Mouse (Mus musculus): ENCODE results near the gene Gm43552.
"Not testable (repeated sequence)": the region's sequence is repeated elsewhere in the genome, so short reads cannot be mapped to it uniquely, and the experiment has no call there.

The Gm43552 gene

GRCm38 (mm10) chr5:65492716-65493531 is at the start of gene Gm43552:
Gm43552 (minus strand) TSS chr5:65492833.
- peak; percentile 56 for DNase-seq (ENCODE audit: low read depth, low spot score)

DNA sequence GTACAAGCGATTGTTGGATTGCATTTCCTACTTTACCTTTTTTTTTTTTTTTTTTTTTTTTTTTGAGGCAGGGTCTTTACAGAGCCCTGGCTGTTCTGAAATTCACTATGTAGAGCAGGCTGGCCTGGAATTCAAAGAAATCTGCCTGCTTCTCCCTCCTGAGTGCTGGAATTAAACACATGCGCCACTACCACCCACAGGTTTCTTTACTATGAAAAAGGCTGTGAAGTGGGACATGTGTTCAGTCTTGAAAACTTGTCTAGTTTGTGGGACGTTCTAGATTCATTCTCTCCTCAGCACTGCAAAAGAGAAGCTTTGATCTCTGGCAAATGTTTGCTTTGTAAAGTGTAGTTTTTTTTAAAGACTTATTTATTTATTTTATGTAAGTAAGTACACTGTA is 49.3 kb upstream of the Gm43552 start:
- no peak for DNase-seq (ENCODE audit: low read depth, low spot score)

DNA sequence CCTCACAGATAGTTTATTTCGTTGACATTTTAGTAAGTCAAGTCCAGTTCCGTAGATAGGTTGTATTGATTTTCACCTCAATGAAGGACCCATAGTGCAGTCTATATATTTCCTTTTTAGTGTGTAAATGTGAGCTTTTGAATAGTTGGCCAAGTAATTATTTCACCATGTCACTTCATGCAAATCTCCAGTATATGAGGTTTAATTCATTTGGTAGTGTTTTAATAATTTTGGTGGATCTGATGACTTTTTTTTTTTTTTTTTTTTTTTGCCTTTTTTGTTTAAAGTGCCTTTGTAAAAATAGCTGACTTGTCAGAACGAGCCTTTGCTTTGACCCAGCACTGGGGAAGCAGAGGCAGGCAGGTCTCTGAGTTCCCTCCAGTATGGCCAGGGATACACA is 47.2 kb upstream of the Gm43552 start:
- DNase-seq (ENCODE audit: low read depth, low spot score) = no peak

DNA sequence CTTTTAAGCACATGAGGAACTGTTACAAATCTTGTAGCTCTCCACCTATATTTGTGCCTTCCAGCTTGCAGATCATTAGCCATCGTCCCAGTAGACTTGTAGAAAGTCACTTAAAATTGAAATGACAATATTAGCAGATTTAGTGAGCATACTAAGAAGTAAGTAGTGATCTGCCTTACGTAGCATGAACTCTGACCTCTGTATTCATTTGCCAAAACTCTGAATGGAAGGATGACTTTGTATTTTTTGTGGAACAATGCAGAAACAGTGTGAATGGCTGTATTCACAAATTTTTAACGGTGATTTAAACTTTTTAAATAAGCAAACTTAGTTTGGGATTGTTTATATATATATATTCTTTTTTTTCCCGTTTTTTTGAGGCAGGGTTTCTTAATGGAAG is 46.2 kb upstream of the Gm43552 start:
- DNase-seq (ENCODE audit: low read depth, low spot score) = no peak

GRCm38 (mm10) chr5:65538121-65538520 is 45.5 kb upstream of the Gm43552 start:
- no peak for DNase-seq (ENCODE audit: low read depth, low spot score)

DNA sequence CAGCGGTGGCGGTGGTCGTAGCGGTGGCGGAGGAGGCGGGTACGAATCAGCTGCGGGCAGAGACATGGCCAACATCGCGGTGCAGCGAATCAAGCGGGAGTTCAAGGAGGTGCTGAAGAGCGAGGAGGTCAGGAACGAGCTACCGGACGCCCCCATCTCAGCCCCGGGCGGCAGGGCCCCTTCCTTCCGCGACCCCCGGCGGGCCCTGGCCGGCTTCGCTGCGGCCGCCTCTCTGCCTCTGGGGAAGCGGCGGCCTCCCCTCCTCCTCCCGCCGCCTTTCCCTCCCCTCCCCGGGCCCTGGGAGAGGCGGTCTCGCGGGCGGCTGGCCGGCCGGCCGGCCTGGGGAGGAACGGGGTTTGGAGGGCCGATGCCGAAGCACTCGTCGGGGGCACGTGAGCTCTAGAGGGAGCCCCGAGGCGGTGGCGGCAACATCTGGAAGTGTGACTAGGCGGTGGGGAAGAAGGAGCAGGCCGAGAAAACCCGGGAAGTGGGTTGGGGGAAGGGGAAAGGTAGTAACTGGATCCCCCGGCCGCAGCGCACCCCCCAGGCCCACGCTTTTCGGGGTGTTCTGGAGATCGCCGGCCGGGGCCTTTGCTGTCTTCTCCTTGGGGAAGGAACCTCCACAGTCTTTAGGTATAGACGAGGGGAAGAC is 44.9 kb upstream of the Gm43552 start:
- DNase-seq (ENCODE audit: low read depth, low spot score) = peak; percentile 60

DNA sequence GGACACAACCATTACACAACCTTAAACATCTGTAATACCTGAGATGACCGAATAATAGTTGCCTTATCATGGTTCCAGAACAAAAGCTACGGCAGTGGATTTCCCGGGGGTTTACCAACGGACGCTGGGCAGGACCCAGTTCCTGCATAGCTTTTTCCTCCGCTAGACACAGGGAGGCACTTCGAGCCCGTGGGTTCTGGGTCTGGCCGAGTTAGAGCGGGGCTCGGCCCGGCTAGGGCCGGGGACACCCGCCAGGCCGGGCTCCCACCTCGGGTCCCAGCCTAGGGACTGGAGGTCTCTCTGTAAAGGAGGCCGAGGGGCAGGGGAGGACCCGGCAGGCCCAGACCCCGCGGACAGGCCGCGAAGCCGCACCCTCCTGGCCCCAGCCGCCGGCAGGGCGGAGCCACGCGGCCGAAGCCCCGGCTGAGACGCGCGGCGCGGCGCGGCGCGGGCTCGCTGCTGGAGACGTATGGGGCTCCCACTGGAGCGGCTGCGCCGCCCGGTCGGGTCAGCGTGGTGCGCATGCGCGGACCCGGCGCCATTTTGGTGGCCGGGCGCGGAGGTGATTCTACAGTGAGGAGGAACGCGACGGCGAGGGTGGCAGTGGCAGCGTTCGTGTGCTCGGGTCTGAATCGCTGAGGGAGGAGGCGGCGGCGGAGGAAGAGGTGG is 44.3 kb upstream of the Gm43552 start, which contains the start of the genes Smim14 and Ube2k:
Gene Smim14 (minus strand): TSS at position 434 of the 669 bp plus-strand sequence.
Gene Ube2k (plus strand): TSS at position 483 of the 669 bp plus-strand sequence.
- peak; percentile 91 for DNase-seq (ENCODE audit: low read depth, low spot score)

DNA sequence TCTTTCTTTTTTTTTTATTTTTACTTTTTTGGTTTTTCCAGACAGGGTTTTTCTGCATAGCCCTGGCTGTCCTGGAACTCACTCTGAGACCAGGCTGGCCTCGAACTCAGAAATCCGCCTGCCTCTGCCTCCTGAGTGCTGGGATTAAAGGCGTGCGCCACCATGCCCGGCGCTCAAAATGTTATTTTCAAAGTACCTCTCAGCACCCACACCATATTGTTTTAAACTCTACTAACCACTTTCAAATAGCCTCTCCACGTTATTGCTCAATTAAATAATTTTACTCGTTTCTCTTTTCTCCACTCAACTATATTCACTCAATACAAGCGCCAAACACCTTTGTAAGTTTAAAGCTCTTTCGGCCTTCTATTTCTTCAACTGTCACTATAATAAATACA is 43.4 kb upstream of the Gm43552 start:
- DNase-seq (ENCODE audit: low read depth, low spot score) = not testable (repeated sequence)

DNA sequence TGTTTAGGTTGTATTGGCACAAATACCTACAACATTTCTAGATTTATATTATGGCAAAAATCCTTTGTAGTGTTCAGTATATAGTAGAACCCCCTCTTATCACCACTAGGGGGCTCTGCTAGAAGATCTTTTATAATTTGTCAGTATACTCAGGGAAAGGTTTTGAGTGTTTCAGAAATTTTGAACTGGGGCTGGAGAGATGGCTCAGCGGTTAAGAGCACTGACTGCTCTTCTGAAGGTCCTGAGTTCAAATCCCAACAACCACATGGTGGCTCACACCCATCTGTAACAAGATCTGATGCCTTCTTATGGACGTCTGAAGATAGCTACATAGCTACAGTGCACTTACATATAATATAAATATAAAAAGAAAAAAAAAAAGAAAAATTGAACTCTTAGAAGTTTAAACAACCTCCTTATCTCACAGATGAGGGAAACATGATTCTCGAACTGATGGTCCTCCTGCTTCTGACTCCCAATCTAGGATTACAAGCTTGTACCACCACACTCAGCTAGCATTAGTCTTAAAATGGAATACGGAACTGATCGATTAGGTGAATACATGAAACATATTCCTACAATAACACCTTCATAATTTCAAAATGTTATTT is 42.9 kb upstream of the Gm43552 start:
- DNase-seq (ENCODE audit: low read depth, low spot score) = peak; percentile 58

- no peak for DNase-seq (ENCODE audit: low read depth, low spot score)
These were observed 41.9 kb upstream of the Gm43552 start for GRCm38 (mm10) chr5:65534496-65534895.

DNA sequence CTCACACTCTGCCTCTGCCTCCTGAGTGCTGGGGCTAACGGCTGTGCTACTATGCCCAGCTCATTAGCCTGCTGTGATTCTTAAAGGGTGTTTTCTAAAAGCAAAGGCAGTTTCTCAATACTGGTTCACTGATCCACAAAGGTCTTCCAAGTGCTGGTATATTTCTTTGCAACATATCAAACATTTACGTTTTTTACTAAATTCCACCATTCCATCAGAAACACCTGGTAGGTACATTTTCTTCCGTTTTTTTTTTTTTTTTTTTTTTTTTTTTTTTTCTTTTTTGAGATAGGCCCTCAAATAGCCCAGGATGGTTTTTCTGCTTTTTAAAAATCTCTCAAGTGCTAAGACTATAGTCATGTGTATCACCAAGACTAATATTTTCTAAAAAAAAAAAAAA is 38.6 kb upstream of the Gm43552 start:
- DNase-seq (ENCODE audit: low read depth, low spot score) = no peak

DNA sequence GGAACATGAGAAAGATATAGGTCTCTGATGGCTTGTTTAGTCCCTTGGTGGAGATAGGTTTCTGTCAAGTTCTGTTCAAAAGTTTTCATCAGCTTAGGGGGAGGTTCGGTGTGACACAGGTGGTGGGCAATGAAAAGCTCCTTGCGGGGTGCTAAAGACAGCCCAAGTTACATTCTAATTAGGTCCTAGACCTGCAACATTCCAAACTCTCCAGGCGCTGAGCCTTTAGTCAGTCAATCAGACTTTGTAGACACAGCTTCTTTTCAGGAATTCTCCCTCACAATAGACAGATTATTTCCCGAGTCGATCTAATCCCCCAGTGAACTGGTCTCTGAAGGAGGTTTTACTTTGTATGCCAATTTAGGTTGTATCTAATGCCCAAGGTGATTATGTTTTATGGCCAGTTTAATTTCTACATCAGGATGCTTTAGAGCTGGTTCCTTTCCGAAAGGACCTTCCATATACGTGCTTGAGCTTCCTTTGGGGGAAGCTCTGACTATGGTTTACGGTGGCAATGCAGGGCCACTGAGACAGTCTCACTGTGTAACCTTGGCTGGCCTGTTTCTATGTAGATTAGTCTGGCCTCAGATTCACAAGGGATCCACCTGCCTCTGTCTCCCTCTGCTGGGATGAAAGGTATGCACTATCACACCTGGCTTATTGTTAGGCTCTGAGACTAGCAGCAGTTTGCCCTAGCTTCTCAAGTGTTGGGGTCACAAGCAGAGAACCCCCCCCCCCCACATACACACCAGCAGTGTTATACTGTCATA is 33.2 kb upstream of the Gm43552 start:
- DNase-seq (ENCODE audit: low read depth, low spot score) = no peak

DNA sequence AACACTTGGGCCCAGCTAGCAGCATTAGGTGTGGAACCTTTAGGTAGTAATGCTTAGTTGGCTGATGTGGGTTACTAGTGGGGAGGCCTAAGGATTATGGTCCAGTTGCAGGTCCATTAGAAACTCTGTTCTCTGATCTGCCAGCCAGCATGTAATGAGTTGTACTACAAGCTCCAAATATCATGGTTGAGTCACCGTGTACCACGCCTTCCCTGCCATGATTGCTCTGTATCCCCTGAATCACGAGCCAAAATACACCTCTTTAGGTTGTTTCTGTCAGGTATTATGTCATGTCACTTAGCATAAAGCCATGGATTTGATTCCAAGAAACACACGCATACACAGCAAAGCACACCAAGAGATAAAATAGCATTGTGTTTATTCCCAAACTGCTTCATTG is 32.2 kb upstream of the Gm43552 start:
- DNase-seq (ENCODE audit: low read depth, low spot score) = no peak

GRCm38 (mm10) chr5:65521803-65522202 is 29.2 kb upstream of the Gm43552 start:
- DNase-seq (ENCODE audit: low read depth, low spot score) = no peak

DNA sequence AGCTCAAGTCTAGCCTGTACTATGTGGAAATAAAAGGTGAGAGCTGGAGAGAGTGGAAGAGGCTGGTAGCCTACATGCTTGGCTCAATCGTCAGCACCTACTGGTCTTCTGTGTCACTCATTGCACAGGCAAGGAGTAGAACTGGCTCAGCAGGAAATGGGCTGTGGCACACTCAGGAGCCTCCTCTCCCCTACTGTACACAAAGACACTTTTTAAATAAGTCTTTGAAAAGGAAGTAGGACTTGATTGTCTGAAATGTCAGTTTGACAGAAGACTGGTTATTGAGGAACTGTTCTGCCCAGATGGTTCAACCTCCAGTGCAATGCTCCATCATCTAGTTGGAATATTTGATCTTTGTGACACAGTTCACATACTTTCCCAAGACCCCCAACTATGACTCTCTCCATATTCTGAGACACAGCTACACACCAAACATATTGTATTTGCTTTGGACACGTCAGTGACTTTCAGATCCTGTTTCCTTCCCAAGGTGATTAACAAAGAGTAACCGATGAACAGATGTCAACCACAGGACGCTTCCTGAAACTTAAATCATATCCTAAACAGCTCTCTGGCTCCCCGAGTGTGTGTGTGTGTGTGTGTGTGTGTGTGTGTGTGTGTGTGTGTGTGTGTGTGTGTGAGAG is 22.1 kb upstream of the Gm43552 start:
- DNase-seq (ENCODE audit: low read depth, low spot score) = no peak

GRCm38 (mm10) chr5:65513506-65513905 is 20.9 kb upstream of the Gm43552 start:
- no peak for DNase-seq (ENCODE audit: low read depth, low spot score)

- DNase-seq (ENCODE audit: low read depth, low spot score) = no peak
These were observed 15.8 kb upstream of the Gm43552 start for GRCm38 (mm10) chr5:65508395-65508794.

DNA sequence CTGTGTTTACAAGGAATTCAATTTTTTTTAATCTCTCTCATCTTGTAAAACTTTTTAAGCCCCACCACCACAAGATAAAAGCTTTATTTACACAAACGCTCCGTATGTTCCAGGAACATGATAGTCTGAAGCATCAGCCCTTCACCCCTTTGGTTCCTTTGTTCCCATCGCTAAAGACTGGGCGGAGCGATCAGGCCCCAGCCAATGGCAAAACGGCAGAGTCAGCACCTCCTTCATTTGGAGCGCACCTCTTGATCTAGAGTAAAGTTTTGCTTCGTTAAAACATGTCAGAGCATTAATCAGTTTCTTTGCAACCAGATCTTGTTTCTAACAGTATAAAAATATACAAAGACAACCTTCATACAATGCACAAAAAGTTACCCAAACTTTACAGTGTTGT is 13.2 kb upstream of the Gm43552 start:
- no peak for DNase-seq (ENCODE audit: low read depth, low spot score)

- DNase-seq (ENCODE audit: low read depth, low spot score) = no peak
These were observed 8.8 kb upstream of the Gm43552 start for GRCm38 (mm10) chr5:65501407-65501806.

DNA sequence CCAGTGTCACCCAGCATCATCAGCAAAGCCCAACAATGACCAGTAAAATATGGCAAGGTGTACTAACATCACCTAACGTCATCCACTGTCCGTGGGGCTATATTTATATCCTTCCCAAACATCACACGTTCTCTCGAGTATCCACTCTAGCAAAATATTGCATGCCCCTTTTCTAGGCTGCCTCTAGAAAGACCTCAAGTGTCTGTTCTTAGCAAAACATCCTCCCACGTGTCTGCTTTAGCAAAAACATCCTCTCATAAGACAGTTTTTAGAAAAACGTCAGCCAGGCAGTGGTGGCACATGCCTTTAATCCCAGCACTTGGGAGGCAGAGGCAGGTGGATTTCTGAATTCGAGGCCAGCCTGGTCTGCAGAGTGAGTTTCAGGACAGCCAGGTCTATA is 7.6 kb upstream of the Gm43552 start:
- no peak for DNase-seq (ENCODE audit: low read depth, low spot score)

All from c-Kit-negative CD71-positive TER-119-positive erythroid progenitor cells, embryonic 14.5 days (primary cell).